Mouse (Mus musculus) CH12.LX (cell line): ENCODE results near the gene Picalm. TPM values are rescaled to one million over a fixed set of nuclear protein-coding genes. Genes with fewer than 3 reads are reported as not detected.

Source experiments
- DNase-seq: peaks from one replicate; pipeline ENCODE4 v3.0.0-alpha.2; 2013; ENCODE audit errors: extremely low read depth
- H3K27ac ChIP-seq: 2 replicates; pipeline ENCODE4 v1.5.1; 2012; ENCODE audit warnings: low read depth, mild to moderate bottlenecking, control low read depth, moderate library complexity; ENCODE audit not compliant: insufficient read depth
- H3K27me3 ChIP-seq: replicated peaks from 2 replicates; pipeline ENCODE3; 2012; ENCODE audit warnings: inconsistent platforms
- H3K36me3 ChIP-seq, 2 experiments: replicated peaks in 1 of 2; 2 replicates each; pipeline versions ENCODE3 to v1.6.1; 2012; ENCODE audit warnings: inconsistent platforms in 1 of 2, low read length in 1 of 2, mild to moderate bottlenecking in 1 of 2, mixed read lengths in 1 of 2, moderate library complexity in 1 of 2; ENCODE audit not compliant: control insufficient read depth in 1 of 2, insufficient read depth in 1 of 2
- H3K4me1 ChIP-seq, 2 experiments: 2 replicates each; pipeline ENCODE4 v1.6.1; 2012; ENCODE audit warnings: inconsistent platforms in 1 of 2, moderate library complexity in 1 of 2; ENCODE audit not compliant: insufficient read depth in 2 of 2, control insufficient read depth in 1 of 2
- H3K4me2 ChIP-seq: 2 replicates; pipeline ENCODE4 v1.6.1; 2012; ENCODE audit warnings: low read depth, mild to moderate bottlenecking, control low read depth; ENCODE audit not compliant: poor library complexity, insufficient read depth, severe bottlenecking
- H3K4me3 ChIP-seq, 3 experiments: fragments of 150-350 bp in 1 of 3; sonication (generic) in 1 of 3; replicated peaks in 1 of 3; 2 replicates each; pipeline versions ENCODE3 to v1.5.1; 2011 to 2012; ENCODE audit warnings: low read depth in 2 of 3, low read length in 2 of 3, mild to moderate bottlenecking in 2 of 3, moderate library complexity in 2 of 3, control low read depth in 1 of 3, improper control_type of control experiment in 1 of 3, inconsistent platforms in 1 of 3, mixed read lengths in 1 of 3; ENCODE audit not compliant: poor library complexity in 1 of 3
- H3K79me2 ChIP-seq: replicated peaks from 2 replicates; pipeline ENCODE4 v1.6.1; 2012; ENCODE audit warnings: mild to moderate bottlenecking, moderate library complexity; ENCODE audit not compliant: control insufficient read depth, poor library complexity, insufficient read depth, severe bottlenecking; ENCODE audit errors: extremely low read depth
- H3K9ac ChIP-seq: 2 replicates; pipeline ENCODE4 v1.6.1; 2012; ENCODE audit warnings: low read depth, mild to moderate bottlenecking, control low read depth, moderate library complexity; ENCODE audit not compliant: insufficient read depth
- H3K9me3 ChIP-seq: replicated peaks from 2 replicates; pipeline ENCODE3; 2012; ENCODE audit warnings: low read length, inconsistent platforms, mixed read lengths
- CHD2 ChIP-seq: IDR thresholded peaks from 2 replicates; pipeline ENCODE4 v1.6.1; 2011; ENCODE audit warnings: low read length, improper control_type of control experiment
- CTCF ChIP-seq, 2 experiments: IDR thresholded peaks in 1 of 2; conservative IDR thresholded peaks in 1 of 2; 2 replicates each; pipeline ENCODE4 v1.5.1; 2011 to 2012; ENCODE audit warnings: low read depth in 2 of 2, low read length in 2 of 2, improper control_type of control experiment in 1 of 2, inconsistent platforms in 1 of 2, mild to moderate bottlenecking in 1 of 2, moderate library complexity in 1 of 2
- ELF1 ChIP-seq: IDR thresholded peaks from 2 replicates; pipeline ENCODE4 v1.6.1; 2014; ENCODE audit warnings: low read depth, mild to moderate bottlenecking, inconsistent platforms, low read length, improper control_type of control experiment
- KAT2A ChIP-seq: IDR thresholded peaks from 2 replicates; pipeline ENCODE4 v1.6.1; 2012; ENCODE audit warnings: low read length, improper control_type of control experiment, inconsistent platforms; ENCODE audit not compliant: insufficient replicate concordance
- MXI1 ChIP-seq: IDR thresholded peaks from 2 replicates; pipeline ENCODE4 v1.6.1; 2011; ENCODE audit warnings: mild to moderate bottlenecking, low read depth, low read length, improper control_type of control experiment
- MYC ChIP-seq: IDR thresholded peaks from 2 replicates; pipeline ENCODE4 v1.6.1; 2011; ENCODE audit warnings: low read depth, mild to moderate bottlenecking, improper control_type of control experiment, low read length
- PAX5 ChIP-seq: IDR thresholded peaks from 2 replicates; pipeline ENCODE4 v1.6.1; 2012; ENCODE audit warnings: low read length, inconsistent platforms, mixed read lengths
- RCOR1 ChIP-seq: conservative IDR thresholded peaks from 2 replicates; pipeline ENCODE4 v1.6.1; 2012; ENCODE audit warnings: low read depth, mild to moderate bottlenecking, inconsistent platforms, low read length, improper control_type of control experiment
- TCF12 ChIP-seq: IDR thresholded peaks from 2 replicates; pipeline ENCODE4 v1.6.1; 2014; ENCODE audit warnings: low read depth, mild to moderate bottlenecking, inconsistent platforms, low read length, improper control_type of control experiment
- dilution Hi-C: fragments of 300-500 bp; cut with MboI; formaldehyde crosslinking; loops from 2 replicates; pipeline ENCODE4 v1.14.3; 2020; ENCODE audit warnings: low sequenced_read_pairs; ENCODE audit not compliant: extremely low pct_unique_long_range_greater_than_20kb, extremely low pct_ligation_motif_present
- in situ Hi-C: fragments of 300-500 bp; cut with MboI; formaldehyde crosslinking; loops from 3 replicates; pipeline ENCODE4 v1.14.3; 2019; ENCODE audit warnings: low sequenced_read_pairs, low pct_ligation_motif_present, low pct_unique_long_range_greater_than_20kb, mixed read lengths
- polyA plus RNA-seq: library from polyadenylated mRNA; unstranded; fragments of >175 nt; gene quantifications from 2 replicates; pipeline ENCODE4 v1.2.1, GENCODE M21; 2012; ENCODE audit warnings: low read depth; ENCODE audit not compliant: insufficient read length
- total RNA-seq, 2 experiments: library from RNA; depleted of rRNA; stranded (reverse); fragments of 300-350 nt in 1 of 2; fragments of >200 nt in 1 of 2; gene quantifications; 2 replicates each; pipeline ENCODE4 v1.2.3; 2012 to 2014

Gene Picalm
- total and polyA plus RNA-seq, 3 experiments, result 27.6 to 94.3 (median 53.4) TPM

- no peak for DNase-seq
- Histone ChIP-seq H3K4me2 (no peak overlapping the region), H3K27ac (no peak overlapping the region), H3K36me3 (peaks cover 0 to 3% of the 10 kb centered on the region in 2 experiments), H3K9ac (no peak overlapping the region), H3K9me3 (peaks cover 2% of the 10 kb centered on the region), H3K79me2 (no peaks in the 10 kb centered on the region), H3K27me3 (no peaks in the 10 kb centered on the region), H3K4me1 (no peaks in the 10 kb centered on the region), H3K4me3 (no peak overlapping the region)
- no peak for TF ChIP-seq PAX5
- no peak for TF ChIP-seq TCF12
- no peak for TF ChIP-seq ELF1
- in situ Hi-C loops, result no loop called here
- dilution Hi-C loops, result no loop called here
Measured at GRCm38 (mm10) chr7:90120106-90120505, 9.9 kb upstream of the Picalm start.

DNA sequence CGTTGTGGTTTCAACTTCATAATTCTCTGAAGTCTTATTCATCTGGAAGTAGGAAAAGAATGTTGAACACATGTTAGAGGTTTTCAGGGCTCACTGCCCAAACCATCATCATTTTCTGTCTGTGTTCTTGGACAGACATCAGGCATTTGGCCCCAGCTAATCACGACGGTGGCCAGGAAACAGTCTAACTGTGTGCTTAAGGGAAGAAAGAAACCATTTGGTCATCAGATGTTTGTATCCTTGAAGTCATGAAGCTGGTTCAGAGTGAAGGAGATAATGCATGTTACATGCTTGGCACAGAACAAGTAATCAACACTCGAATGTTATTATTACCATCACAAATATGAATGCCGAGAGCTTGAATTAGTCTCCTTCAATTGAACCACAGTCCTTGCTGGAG is 5.0 kb upstream of the Picalm start:
- H3K4me3 ChIP-seq, result no peak overlapping the region
- no peaks in the 10 kb centered on the region for H3K9me3 ChIP-seq
- peaks cover 2 to 18% of the 10 kb centered on the region in 2 experiments for H3K4me1 ChIP-seq
- H3K36me3 ChIP-seq, result peaks cover 0 to 3% of the 10 kb centered on the region in 2 experiments
- in situ Hi-C loops, result no loop called here
- no peak for DNase-seq
- TF ChIP-seq KAT2A (no peak), MXI1 (no peak), CHD2 (no peak), TCF12 (no peak), CTCF (conservative IDR thresholded peaks at IDR 0.05 in 1 of 2, IDR thresholded peaks at IDR 0.05 in 1 of 2; ENCODE audit: low read depth in 2 of 2, low read length in 2 of 2) (no peak)
- no peak overlapping the region for H3K4me2 ChIP-seq
- H3K27me3 ChIP-seq, result no peaks in the 10 kb centered on the region
- no peak overlapping the region for H3K9ac ChIP-seq
- H3K27ac ChIP-seq, result no peak overlapping the region
- dilution Hi-C loops, result no loop called here
- no peaks in the 10 kb centered on the region for H3K79me2 ChIP-seq

- Histone ChIP-seq H3K79me2 (peaks cover 27% of the 10 kb centered on the region), H3K4me2 (peak overlapping the region; percentile 65), H3K27ac (peak overlapping the region; percentile 67; the same call in 1 of the 2 replicates), H3K4me3 (peak overlapping the region; percentile 63 to 78 (median 67)), H3K27me3 (no peaks in the 10 kb centered on the region), H3K9ac (peak overlapping the region; percentile 94; the same call in 1 of the 2 replicates), H3K4me1 (peaks cover 2 to 25% of the 10 kb centered on the region in 2 experiments), H3K36me3 (peaks cover 0 to 3% of the 10 kb centered on the region in 2 experiments), H3K9me3 (no peaks in the 10 kb centered on the region)
- dilution Hi-C loops (no loop called here), in situ Hi-C loops (no loop called here)
- no peak for DNase-seq
- TF ChIP-seq MYC, result no peak
- 0 out of 2 replicates have a peak, but pooled peaks have one; percentile 38 for TF ChIP-seq RCOR1
Measured at GRCm38 (mm10) chr7:90128631-90129200, 1.3 kb upstream of the Picalm start.
